ENCODE assay signal across 14 mouse cellular contexts in the genomic region with DNA sequence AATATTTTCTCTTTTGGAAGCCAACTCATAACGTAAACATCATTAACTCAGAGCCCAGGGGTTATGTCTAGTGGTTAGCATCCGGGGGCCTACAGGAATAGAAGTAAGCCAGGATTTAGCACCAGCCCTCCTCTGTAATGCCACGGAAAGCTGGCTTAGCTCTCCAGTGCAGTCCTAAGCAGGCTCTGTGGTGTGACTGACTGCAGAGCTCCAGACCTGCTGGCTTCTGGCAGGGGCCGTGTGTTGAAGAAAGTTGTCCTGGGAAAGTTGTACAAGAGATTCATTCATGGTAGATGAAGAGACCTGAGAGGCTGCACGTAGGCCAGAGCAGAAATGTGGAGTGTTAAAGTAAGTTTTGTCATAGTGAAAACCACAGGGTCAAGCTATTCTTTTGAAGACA. TPM values are rescaled to one million over a fixed set of nuclear protein-coding genes. Genes with fewer than 3 reads are reported as not detected.
DNase-seq lines count a peak whose midpoint lies in the region; ATAC-seq lines count a peak whose summit lies in the region.
"Had no signal": no experiment of that assay in that cellular context is flagged by ENCODE, and none has a peak within 500 bp of the region (broad histone marks: within the 10 kb centered on the region; RNA-seq: fewer than 3 reads in every experiment).

No protein-coding gene starts in this region.

- ATAC-seq in heart, embryonic 11.5 days (replicated peaks; ENCODE audit: insufficient number of reproducible peaks, low FRiP score, low TSS enrichment), result peak; percentile 65; the same call in 1 of the 2 replicates
- peak; percentile 71 for ATAC-seq in lung, embryonic 16.5 days (ENCODE audit: low read depth)
- ATAC-seq in heart, embryonic 14.5 days (ENCODE audit: insufficient number of reproducible peaks, insufficient read depth, low FRiP score, low read depth), result 0 out of 2 replicates have a peak, but pooled peaks have one; percentile 64
- ATAC-seq: inflammation-experienced regulatory T-cells, adult 6 months had no signal

- no peak overlapping the region for H3K4me3 ChIP-seq in heart, embryonic 11.5 days (ENCODE audit: low read depth, low read length)
- no peak overlapping the region for H3K4me3 ChIP-seq in lung, embryonic 16.5 days (ENCODE audit: low read length)
- H3K4me3 ChIP-seq in heart, embryonic 14.5 days (ENCODE audit: control insufficient read depth in 1 of 2, insufficient read depth in 1 of 2, low read depth in 1 of 2, low read length in 2 of 2), result no peak overlapping the region
- H3K4me3 ChIP-seq: erythroblast, embryonic 14.5 days had no signal

- H3K4me2 ChIP-seq in heart, embryonic 11.5 days, result no peak overlapping the region
- H3K4me2 ChIP-seq in lung, embryonic 16.5 days (ENCODE audit: low read depth, low read length), result no peak overlapping the region
- H3K4me2 ChIP-seq in heart, embryonic 14.5 days (ENCODE audit: low read length), result no peak overlapping the region

- no peaks in the 10 kb centered on the region for H3K27me3 ChIP-seq in heart, embryonic 11.5 days (ENCODE audit: control insufficient read depth, insufficient read depth, low read length)
- no peaks in the 10 kb centered on the region for H3K27me3 ChIP-seq in lung, embryonic 16.5 days (ENCODE audit: control insufficient read depth, insufficient read depth, low read depth, low read length)
- H3K27me3 ChIP-seq in heart, embryonic 14.5 days (ENCODE audit: control insufficient read depth, insufficient read depth, low read length), result no peaks in the 10 kb centered on the region

- peak overlapping the region; percentile 74 for H3K27ac ChIP-seq in heart, embryonic 11.5 days (ENCODE audit: low read depth, low read length)
- peak overlapping the region; percentile 64; the same call in 1 of the 2 replicates for H3K27ac ChIP-seq in lung, embryonic 16.5 days (ENCODE audit: low read length)
- H3K27ac ChIP-seq in heart, embryonic 14.5 days (replicated peaks in 1 of 2; ENCODE audit: control insufficient read depth in 1 of 2, insufficient read depth in 1 of 2, low read depth in 2 of 2, low read length in 2 of 2), result peak overlapping the region; percentile 75 to 79

- WGBS in heart, embryonic 11.5 days (ENCODE audit: insufficient replicate concordance), result 24% methylated on average over 5 of the region's 5 CpGs
- 17% methylated on average over 5 of the region's 5 CpGs for WGBS in lung, embryonic 16.5 days
- WGBS in heart, embryonic 14.5 days, result 12% methylated on average over 5 of the region's 5 CpGs

- DNase-seq in heart, postnatal 36 days, result no peak
- no peak for DNase-seq in lung, postnatal 14 days
- DNase-seq in skeletal muscle tissue, adult 2 months (ENCODE audit: low read depth, low spot score), result peak; percentile 25
- no peak for DNase-seq in embryo, embryonic 9.5 days (ENCODE audit: extremely low spot score)
- DNase-seq in thymus, postnatal 0 days (ENCODE audit: low spot score), result no peak
- DNase-seq: adrenal gland, adult 8-10 months; cerebellum, adult 11-12 months; gastrocnemius, postnatal 14 days; layer of hippocampus, postnatal 36 days had no signal

- peaks cover 3% of the 10 kb centered on the region; the same call in 1 of the 2 replicates for H3K4me1 ChIP-seq in heart, embryonic 11.5 days (ENCODE audit: control insufficient read depth, insufficient read depth, low read length)
- peaks cover 4% of the 10 kb centered on the region for H3K4me1 ChIP-seq in lung, embryonic 16.5 days (replicated peaks; ENCODE audit: control insufficient read depth, insufficient read depth, low read length)
- peaks cover 7 to 13% of the 10 kb centered on the region in 2 experiments for H3K4me1 ChIP-seq in heart, embryonic 14.5 days (ENCODE audit: control insufficient read depth in 2 of 2, insufficient read depth in 2 of 2, low read length in 2 of 2)

- no peaks in the 10 kb centered on the region for H3K36me3 ChIP-seq in heart, embryonic 11.5 days (ENCODE audit: control insufficient read depth, insufficient read depth, low read length)
- no peaks in the 10 kb centered on the region for H3K36me3 ChIP-seq in lung, embryonic 16.5 days (ENCODE audit: control insufficient read depth, insufficient read depth, low read length)
- H3K36me3 ChIP-seq in heart, embryonic 14.5 days (ENCODE audit: control insufficient read depth, insufficient read depth, low read length), result no peaks in the 10 kb centered on the region

- no peaks in the 10 kb centered on the region for H3K9me3 ChIP-seq in heart, embryonic 11.5 days (replicated peaks; ENCODE audit: control insufficient read depth, low read length)
- H3K9me3 ChIP-seq in lung, embryonic 16.5 days (ENCODE audit: control insufficient read depth, low read length), result no peaks in the 10 kb centered on the region
- peaks cover 5% of the 10 kb centered on the region for H3K9me3 ChIP-seq in heart, embryonic 14.5 days (ENCODE audit: control insufficient read depth, low read length)

- H3K9ac ChIP-seq in heart, embryonic 11.5 days (ENCODE audit: low read depth, low read length), result no peak overlapping the region
- H3K9ac ChIP-seq in lung, embryonic 16.5 days (ENCODE audit: low read length), result no peak overlapping the region
- H3K9ac ChIP-seq in heart, embryonic 14.5 days (ENCODE audit: low read length), result no peak overlapping the region

- intact Hi-C loops in heart, postnatal 36 days (cut with DNase I), result no loop called here

RNA-seq across cellular contexts. Expression of a gene that starts 5.5 kb away (rescaled TPM):
- 34.3 and 41.4 TPM in 2 replicates for polyA plus RNA-seq in heart, embryonic 11.5 days (2014; fragmentation: Nextera tagmentation; extraction: Ambion mirVana)
- total RNA-seq in heart, postnatal 36 days (2021), result 100 to 1,000 TPM; 112 to 114 TPM
- 24.8 and 26.2 TPM in 2 replicates for polyA plus RNA-seq in lung, embryonic 16.5 days (2015; fragmentation: Nextera tagmentation; extraction: Ambion mirVana)
- 29.3 and 33.3 TPM in 2 replicates for polyA plus RNA-seq in heart, embryonic 14.5 days (2014; fragmentation: Nextera tagmentation; extraction: Ambion mirVana)
- 8.8 and 10.0 TPM in 2 replicates for polyA plus RNA-seq in thymus, postnatal 0 days (2015; fragmentation: Nextera tagmentation; extraction: Ambion mirVana)

RNA-seq across cellular contexts. Expression of a gene that starts 42.2 kb away (rescaled TPM):
- polyA plus RNA-seq in heart, embryonic 11.5 days (2014; fragmentation: Nextera tagmentation; extraction: Ambion mirVana), result 12.8 and 16.8 TPM in 2 replicates
- under 1 TPM; 0.27 to 0.42 TPM for total RNA-seq in heart, postnatal 36 days (2021)
- polyA plus RNA-seq in lung, embryonic 16.5 days (2015; fragmentation: Nextera tagmentation; extraction: Ambion mirVana), result 40.0 and 48.1 TPM in 2 replicates
- 24.5 and 35.7 TPM in 2 replicates for polyA plus RNA-seq in heart, embryonic 14.5 days (2014; fragmentation: Nextera tagmentation; extraction: Ambion mirVana)
- 0.35 and 1.4 TPM in 2 replicates for polyA plus RNA-seq in thymus, postnatal 0 days (2015; fragmentation: Nextera tagmentation; extraction: Ambion mirVana)
- polyA plus RNA-seq: erythroblast, embryonic 14.5 days; inflammation-experienced regulatory T-cells, adult 6 months had no signal
